In genomic region chr11:57649269-57649668, GRCm38 (mm10) we compare ENCODE assay signal across 21 mouse cellular contexts. TPM values are rescaled to one million over a fixed set of nuclear protein-coding genes. Genes with fewer than 3 reads are reported as not detected.
DNase-seq lines count a peak whose midpoint lies in the region; ATAC-seq and TF ChIP-seq lines count a peak whose summit lies in the region.
"Had no signal": no experiment of that assay in that cellular context is flagged by ENCODE, and none has a peak within 500 bp of the region (broad histone marks: within the 10 kb centered on the region; RNA-seq: fewer than 3 reads in every experiment).

No protein-coding gene starts in this region.

- WGBS in liver, embryonic 16.5 days (ENCODE audit: insufficient replicate concordance): 47% methylated on average over 4 of the region's 4 CpGs
- 77% methylated on average over 4 of the region's 4 CpGs for WGBS in forebrain, embryonic 10.5 days

- peaks cover 75% of the 10 kb centered on the region for H3K4me1 ChIP-seq in liver, embryonic 16.5 days (ENCODE audit: control insufficient read depth, low read depth, low read length)
- H3K4me1 ChIP-seq in forebrain, embryonic 10.5 days: peaks cover 98% of the 10 kb centered on the region

- no peak overlapping the region for H3K27ac ChIP-seq in gastrocnemius, adult 2 months
- H3K27ac ChIP-seq in liver, embryonic 16.5 days (ENCODE audit: low read length): peak overlapping the region; percentile 23; the same call in 1 of the 2 replicates
- no peak overlapping the region for H3K27ac ChIP-seq in forebrain, embryonic 10.5 days
- H3K27ac ChIP-seq: intestine, embryonic 15.5 days; midbrain, embryonic 10.5 days; neural tube, embryonic 13.5 days; stomach, postnatal 0 days had no signal

- peak overlapping the region; percentile 26 for H3K9ac ChIP-seq in liver, embryonic 16.5 days (ENCODE audit: low read depth, low read length)
- H3K9ac ChIP-seq: intestine, embryonic 15.5 days; neural tube, embryonic 13.5 days had no signal

- no peaks in the 10 kb centered on the region for H3K9me3 ChIP-seq in liver, embryonic 16.5 days (replicated peaks; ENCODE audit: control insufficient read depth, low read length)
- no peaks in the 10 kb centered on the region for H3K9me3 ChIP-seq in forebrain, embryonic 10.5 days
- H3K9me3 ChIP-seq: intestine, embryonic 15.5 days; midbrain, embryonic 10.5 days; neural tube, embryonic 13.5 days had no signal

- no peak for TF ChIP-seq CTCF in gastrocnemius, adult 2 months (IDR thresholded peaks at IDR 0.05)

- H3K27me3 ChIP-seq in liver, embryonic 16.5 days (ENCODE audit: control insufficient read depth, insufficient read depth, low read depth, low read length): no peaks in the 10 kb centered on the region
- H3K27me3 ChIP-seq in forebrain, embryonic 10.5 days (ENCODE audit: poor library complexity, severe bottlenecking): peaks cover 45% of the 10 kb centered on the region
- H3K27me3 ChIP-seq: intestine, embryonic 15.5 days; Patski had no signal

- intact Hi-C loops in gastrocnemius, adult 2 months (cut with DNase I): loop anchor here (5.0 kb wide), 2 partner anchors 38 to 78 kb away; no protein-coding TSS in a partner anchor
- intact Hi-C loops in gastrocnemius, postnatal 36 days (cut with DNase I): loop anchor here (5.0 to 10.0 kb wide), 2 partner anchors 33 to 76 kb away; no protein-coding TSS in a partner anchor

- peak overlapping the region; percentile 78 for H3K4me2 ChIP-seq in liver, embryonic 16.5 days (ENCODE audit: low read depth, low read length)
- H3K4me2 ChIP-seq: intestine, embryonic 15.5 days; neural tube, embryonic 13.5 days had no signal

- no peak overlapping the region for H3K4me3 ChIP-seq in gastrocnemius, adult 2 months
- H3K4me3 ChIP-seq in liver, embryonic 16.5 days (ENCODE audit: low read depth, low read length): no peak overlapping the region
- no peak overlapping the region for H3K4me3 ChIP-seq in forebrain, embryonic 10.5 days
- H3K4me3 ChIP-seq: intestine, embryonic 15.5 days; midbrain, embryonic 10.5 days; myocyte; neural tube, embryonic 13.5 days had no signal

- H3K36me3 ChIP-seq in liver, embryonic 16.5 days (ENCODE audit: control insufficient read depth, insufficient read depth): peaks cover 5% of the 10 kb centered on the region
- H3K36me3 ChIP-seq in forebrain, embryonic 10.5 days (replicated peaks): 0 out of 2 replicates have a peak, but pooled peaks cover 3% of the 10 kb centered on the region
- H3K36me3 ChIP-seq: intestine, embryonic 15.5 days; neural tube, embryonic 13.5 days had no signal

- peak; percentile 16 for DNase-seq in gastrocnemius, adult 2 months
- DNase-seq in gastrocnemius, postnatal 36 days: no peak
- DNase-seq in spleen, postnatal 4 days (ENCODE audit: low spot score in 2 of 2): peak; percentile 11 to 58
- no peak for DNase-seq in spleen, adult 12 weeks (ENCODE audit: low spot score)
- peak; percentile 14 for DNase-seq in fat pad, adult 2 months (ENCODE audit: extremely low read depth, low read depth, low spot score)
- DNase-seq in forebrain, embryonic 10.5 days (ENCODE audit: extremely low spot score, low spot score): no peak
- DNase-seq: cerebellum, adult 18-20 months; cerebellum, postnatal 14 days; kidney, adult 8-10 months; lung, adult 18-20 months; lung, postnatal 10 days had no signal

- no peak for ATAC-seq in liver, embryonic 16.5 days (ENCODE audit: low read depth)
- ATAC-seq: forebrain, embryonic 14.5 days; hindbrain, embryonic 16.5 days; intestine, embryonic 15.5 days; midbrain, embryonic 16.5 days; Patski had no signal

RNA-seq across cellular contexts. Expression of gene Galnt10, which starts 4.0 kb away (rescaled TPM):
- 1 to 10 TPM; 5.1 to 6.4 TPM for total RNA-seq in gastrocnemius, adult 2 months (2021)
- 1 to 10 TPM; 5.2 to 6.3 TPM for total RNA-seq in gastrocnemius, postnatal 36 days (2021)
- 24.1 and 26.3 TPM in 2 replicates for polyA plus RNA-seq in liver, embryonic 16.5 days (2015; fragmentation: Nextera tagmentation; extraction: Ambion mirVana)
- 18.3 and 18.6 TPM in 2 replicates for polyA plus RNA-seq in forebrain, embryonic 10.5 days (2016; fragmentation: Nextera tagmentation; extraction: Ambion mirVana)

Comparison
In these comparisons a context has a peak if more than half of its experiments do, and no peak if none do; other contexts are left out.
1. DNase-seq: peak in gastrocnemius, adult 2 months (single experiment), spleen, postnatal 4 days (2 of 2) and fat pad, adult 2 months (single experiment); none in gastrocnemius, postnatal 36 days (0 of 2), spleen, adult 12 weeks (single experiment) and forebrain, embryonic 10.5 days (single experiment).